Mouse (Mus musculus) hindlimb bud, embryonic 11.5 days (tissue): ENCODE measurements around the gene Gm49380.
"Not testable (repeated sequence)": the region's sequence is repeated elsewhere in the genome, so short reads cannot be mapped to it uniquely, and the experiment has no call there.

Experiments
- DNase-seq: peaks from one replicate; pipeline ENCODE4 v3.0.0-alpha.2; 2012; ENCODE audit warnings: low read depth, low spot score; ENCODE audit errors: extremely low spot score

Gene Gm49380

DNA sequence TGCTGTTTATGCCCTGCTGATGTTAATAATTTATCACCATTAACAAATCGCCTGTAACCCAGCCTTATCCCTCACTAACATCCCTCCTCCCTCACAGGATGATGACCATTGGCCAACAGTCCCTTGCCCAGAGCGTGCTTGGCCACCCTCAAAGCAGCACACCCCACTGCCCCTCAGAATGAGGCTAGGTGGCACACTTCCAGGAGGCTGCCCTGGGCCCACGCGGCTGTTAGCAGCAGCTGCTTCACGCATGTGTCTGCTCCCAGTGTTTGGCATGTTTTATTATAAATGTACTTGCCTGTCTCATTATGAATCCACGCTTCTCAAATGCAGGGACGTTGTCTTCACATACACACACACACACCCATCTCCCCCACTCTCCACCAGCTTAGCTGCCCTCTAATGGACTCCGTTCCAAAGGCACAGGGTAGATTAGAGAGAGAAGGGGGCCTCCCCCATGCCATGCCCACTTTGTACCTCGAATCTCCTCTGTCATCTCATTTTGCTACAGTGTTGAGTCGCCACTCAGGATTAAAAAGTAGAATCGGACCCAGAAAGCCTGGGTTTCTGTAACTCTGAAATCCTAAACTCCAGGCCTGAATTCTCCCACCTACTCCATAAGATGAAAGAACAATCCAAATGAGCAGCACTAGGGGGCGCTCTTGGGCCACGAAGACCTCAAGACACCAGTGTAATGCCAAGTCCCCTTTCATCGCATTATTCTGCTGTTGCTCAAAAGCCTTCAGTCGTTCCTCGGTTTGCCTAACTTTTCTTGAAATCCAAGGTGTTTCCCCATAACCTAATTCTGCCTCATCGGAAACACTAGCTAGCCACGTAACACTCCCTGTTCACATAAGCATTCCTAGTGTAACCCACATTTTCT is 12.5 kb upstream of the Gm49380 start:
- DNase-seq: peak; percentile 85

DNA sequence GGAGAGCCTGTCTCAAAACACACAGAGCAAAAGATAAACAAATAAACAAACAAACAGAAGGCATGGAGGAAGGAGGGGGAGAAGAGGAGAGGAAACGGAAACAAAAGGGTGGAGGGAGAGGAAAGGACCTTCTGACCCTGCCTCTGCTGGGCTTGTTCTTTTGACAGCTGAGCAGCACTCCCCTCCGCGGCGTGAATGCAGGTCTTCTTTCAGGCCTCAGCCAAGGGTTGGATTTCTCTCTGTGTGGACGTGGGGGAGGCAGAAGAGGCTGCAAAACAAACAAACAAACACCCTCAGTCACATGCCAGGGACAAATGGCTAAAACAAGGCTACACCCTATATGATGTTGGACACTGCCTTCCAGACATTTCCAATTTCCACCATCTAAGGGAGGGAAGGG is 11.7 kb upstream of the Gm49380 start:
- DNase-seq: no peak

DNA sequence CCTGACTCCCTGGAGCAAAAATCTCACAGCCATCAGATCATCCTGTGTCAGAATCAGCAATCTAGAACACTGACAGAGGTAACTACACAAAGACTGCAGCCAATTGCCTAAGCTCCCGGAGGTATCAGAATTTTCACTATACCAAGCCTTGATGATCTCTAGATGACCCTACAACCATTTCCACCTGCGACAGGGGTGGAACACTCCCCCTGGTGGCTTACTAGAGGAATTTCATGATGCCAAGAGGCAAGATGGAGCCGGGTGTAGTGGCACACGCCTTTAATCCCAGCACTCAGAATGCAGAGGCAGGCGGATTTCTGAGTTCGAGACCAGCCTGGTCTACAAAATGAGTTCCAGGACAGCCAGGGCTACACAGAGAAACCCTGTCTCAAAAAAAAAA is 11.0 kb upstream of the Gm49380 start:
- DNase-seq: no peak

DNA sequence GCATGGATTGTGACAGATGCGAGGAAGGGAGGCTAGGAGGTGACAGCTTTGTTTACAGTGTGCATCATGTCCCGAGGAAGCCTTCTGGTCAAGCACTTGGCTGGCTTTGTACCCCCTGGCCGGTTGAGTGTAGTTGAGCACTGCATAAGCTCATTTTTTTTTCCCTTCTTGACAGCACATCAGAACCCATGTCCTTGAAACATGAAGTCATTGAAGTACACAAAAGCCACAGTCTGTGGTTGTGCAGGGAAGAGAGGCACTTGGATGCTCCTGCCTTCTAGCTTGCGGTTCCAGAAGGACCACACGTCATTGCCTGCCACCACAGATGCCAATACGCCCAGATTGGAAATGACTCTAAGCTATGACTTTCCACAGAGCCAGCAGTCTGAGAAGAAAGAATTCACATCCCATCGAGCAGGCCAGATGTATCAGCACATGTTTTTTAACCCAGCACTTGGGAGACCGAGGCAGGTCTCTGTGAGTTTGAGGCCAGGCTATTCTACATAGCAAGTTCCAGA is 6.7 kb upstream of the Gm49380 start:
- DNase-seq: no peak

- DNase-seq: no peak
Measured at GRCm38 (mm10) chr9:44119011-44119410, 5.7 kb upstream of the Gm49380 start.

GRCm38 (mm10) chr9:44116182-44116581 is 2.9 kb upstream of the Gm49380 start:
- no peak for DNase-seq

DNA sequence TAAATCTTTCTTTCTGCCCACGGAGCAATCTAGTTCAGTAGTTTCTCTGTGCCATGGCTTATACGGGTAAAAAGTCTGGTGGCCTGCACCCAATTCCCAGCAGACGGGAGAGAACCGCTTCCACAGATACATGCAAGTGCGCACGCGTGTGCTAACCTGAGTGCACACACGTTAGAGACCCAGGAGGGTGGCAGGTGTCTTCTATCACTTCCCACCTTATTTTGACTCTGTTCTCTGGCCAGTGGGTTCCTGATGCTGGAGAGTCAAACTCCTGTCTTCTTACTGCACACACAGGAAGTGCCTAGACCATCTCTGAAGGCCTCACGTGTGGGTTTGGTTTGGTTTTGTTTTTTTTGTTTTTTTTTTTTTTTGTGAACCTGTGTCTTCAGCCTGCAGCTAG is 2.3 kb upstream of the Gm49380 start:
- DNase-seq: no peak

DNA sequence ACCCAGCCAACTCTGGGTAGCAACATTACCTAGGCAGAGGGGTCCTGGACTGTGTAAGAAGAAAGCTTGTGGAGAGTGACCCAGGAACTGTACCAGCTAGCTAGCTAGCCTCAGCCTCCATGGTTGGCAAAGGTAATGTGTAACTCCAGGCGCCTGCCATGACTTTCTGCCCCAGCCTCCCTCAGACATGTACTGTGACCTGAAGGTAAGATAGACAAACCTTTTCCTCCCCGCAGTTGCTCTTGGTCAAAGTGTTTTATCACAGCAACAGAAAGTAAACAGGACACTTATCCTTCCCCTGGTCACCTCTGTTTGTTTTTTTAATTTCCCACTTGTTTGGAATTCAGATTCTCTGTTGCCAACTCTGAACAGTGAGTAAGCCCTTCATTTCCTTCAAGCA is 1.2 kb upstream of the Gm49380 start:
- no peak for DNase-seq

DNA sequence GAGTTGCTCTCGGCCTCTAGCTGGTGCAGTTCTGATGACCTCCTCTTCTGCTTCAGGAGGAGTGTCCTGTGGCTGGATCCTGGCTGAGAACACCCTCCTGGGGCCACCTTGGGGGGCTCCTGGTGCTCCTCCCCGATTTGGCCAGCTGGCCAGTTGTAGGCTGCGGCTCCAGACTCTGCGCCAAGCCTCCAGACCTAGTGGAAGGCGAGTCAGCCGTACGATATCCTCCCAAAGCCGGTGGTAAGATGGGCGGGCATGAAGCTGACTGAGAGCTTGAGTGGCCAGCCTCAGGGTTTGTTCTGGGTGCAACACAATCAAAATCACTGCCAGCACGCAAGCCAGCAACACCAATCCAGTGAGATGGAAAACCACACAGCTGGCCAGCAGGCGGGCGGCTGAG is 1.4 kb downstream of the Gm49380 start:
- DNase-seq: not testable (repeated sequence)

GRCm38 (mm10) chr9:44109360-44110095 is 3.8 kb downstream of the Gm49380 start:
- DNase-seq: no peak

DNA sequence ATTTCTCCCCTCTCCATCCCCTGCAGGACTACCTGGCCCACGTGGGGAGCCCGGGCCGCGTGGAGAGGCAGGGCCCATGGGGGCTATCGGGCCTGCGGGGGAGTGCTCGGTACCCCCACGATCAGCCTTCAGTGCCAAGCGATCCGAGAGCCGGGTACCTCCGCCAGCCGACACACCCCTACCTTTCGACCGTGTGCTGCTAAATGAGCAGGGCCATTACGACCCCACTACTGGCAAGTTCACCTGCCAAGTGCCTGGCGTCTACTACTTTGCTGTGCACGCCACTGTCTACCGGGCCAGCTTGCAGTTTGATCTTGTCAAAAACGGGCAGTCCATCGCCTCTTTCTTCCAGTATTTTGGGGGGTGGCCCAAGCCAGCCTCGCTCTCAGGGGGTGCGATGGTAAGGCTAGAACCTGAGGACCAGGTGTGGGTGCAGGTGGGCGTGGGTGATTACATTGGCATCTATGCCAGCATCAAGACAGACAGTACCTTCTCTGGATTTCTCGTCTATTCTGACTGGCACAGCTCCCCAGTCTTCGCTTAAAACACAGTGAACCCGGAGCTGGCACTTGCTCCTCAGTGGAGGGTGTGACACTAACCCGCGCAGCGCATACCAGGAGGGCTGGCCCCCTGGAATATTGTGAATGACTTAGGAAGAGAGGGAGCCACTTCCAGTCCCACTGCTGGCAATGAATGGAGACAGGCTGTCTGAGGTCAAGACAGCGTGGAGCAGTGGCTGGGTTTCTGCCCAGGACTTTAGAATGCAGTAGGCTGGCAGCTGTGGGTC is 4.8 kb downstream of the Gm49380 start:
- no peak for DNase-seq

DNA sequence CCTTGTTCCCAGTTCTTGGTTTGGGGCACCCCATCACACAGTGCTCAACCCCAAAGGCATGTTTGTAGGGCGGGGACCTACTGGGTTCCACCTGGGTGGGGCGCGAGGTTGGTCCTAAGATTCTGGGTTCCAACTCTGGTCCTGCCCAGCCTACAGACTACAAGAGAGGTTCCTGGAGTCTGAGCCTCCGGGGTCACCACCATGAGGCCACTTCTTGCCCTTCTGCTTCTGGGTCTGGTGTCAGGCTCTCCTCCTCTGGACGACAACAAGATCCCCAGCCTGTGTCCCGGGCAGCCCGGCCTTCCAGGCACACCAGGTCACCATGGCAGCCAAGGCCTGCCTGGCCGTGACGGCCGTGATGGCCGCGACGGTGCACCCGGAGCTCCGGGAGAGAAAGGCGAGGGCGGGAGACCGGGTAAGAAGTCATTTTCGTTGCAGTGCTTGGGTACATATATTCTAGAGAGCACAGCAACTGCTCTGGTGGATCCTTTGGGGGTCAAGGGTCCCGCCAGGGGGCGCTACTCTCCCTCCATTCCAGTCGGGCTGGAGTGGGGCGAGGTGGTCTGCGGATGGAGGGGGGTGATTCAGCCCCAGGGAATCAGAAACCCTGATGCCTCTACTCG is 5.6 kb downstream of the Gm49380 start:
- no peak for DNase-seq

- DNase-seq: no peak
Measured at GRCm38 (mm10) chr9:44107110-44107509, 6.2 kb downstream of the Gm49380 start, which contains the start of gene C1qtnf5. TSS of gene C1qtnf5 (plus strand) at chr9:44107245.

- DNase-seq: no peak
Measured at GRCm38 (mm10) chr9:44106596-44106995, 6.7 kb downstream of the Gm49380 start.

- DNase-seq: no peak
Measured at GRCm38 (mm10) chr9:44106182-44106581, 7.1 kb downstream of the Gm49380 start.

DNA sequence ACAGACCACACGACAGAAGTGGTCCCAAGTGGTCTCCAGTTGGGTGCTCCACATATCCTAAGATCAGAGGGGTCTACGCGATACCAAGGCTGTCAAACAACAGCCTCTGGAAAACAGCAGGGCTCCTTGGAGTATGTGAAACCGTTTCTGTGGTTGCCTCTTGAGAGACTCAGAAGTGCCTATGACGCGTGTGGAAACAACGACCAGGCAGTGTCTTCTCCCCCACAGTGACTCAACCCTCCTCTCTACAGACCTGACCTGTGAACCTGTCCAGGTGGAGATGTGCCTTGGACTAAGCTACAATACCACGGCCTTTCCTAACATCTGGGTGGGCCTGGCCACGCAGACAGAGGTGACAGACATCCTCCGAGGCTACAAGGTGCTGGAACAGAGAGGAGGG is 7.5 kb downstream of the Gm49380 start:
- no peak for DNase-seq

DNA sequence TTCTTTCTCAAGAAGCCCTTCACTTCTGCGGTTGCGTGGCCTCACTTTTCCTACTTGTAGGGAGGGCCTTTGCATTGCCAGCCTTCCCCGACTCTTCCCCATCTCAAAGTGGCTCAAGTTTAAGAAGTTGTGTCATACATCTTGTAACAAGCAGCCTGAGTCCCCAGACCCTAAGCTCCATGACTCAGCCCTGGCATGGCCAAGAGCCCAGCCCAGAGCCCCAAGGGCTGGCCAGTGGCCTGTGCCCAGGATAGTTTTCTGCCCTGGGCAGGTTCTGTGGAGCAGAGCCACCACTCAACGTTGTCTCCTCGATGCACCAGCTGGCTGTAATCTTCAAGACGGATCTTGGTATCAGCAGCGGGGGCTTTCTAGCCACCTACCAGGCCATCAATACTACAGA is 8.4 kb downstream of the Gm49380 start:
- no peak for DNase-seq

DNA sequence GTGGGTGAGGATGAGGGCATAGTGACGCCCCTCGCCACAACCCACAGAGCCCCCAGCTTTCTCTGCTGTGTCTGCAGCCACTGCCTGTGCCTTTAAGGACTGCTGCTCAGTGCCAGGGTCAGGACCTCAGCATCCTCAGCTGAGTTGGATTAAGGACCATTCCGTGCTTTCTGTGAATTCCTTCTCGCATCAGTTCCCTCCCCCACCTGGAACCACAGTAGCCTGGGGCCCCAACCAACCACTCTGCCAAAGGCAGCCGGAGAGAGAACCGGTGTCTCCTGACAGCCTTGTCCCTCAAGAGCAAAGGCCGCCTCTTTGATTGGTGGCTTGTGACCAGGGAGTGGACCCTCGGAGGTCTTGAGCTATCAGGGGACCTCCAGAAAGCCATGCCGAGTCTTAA is 11.8 kb downstream of the Gm49380 start, which contains the start of gene Mfrp:
Gene Mfrp, plus strand, starts transcription at position 240 of the 400 bp plus-strand sequence.
- no peak for DNase-seq

GRCm38 (mm10) chr9:44096536-44096935 is 16.8 kb downstream of the Gm49380 start:
- no peak for DNase-seq

DNA sequence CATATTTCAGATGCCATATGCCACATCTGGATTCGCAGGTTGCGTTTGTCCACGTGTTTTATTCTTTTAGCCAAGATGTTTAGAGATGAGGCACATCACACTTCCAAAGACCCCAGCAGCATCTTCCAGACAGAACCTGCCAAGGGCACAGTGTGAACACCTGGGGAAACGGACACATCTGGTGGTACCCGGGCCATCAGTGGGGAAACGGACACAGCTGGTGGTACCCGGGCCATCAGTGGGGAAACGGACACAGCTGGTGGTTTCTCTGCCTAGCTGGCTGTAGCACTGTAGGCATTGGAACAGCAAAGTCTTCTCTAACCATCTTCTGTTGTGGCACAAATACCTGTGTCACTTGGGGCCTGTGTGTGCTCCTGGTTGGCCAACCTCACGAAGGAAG is 17.5 kb downstream of the Gm49380 start:
- DNase-seq: no peak

DNA sequence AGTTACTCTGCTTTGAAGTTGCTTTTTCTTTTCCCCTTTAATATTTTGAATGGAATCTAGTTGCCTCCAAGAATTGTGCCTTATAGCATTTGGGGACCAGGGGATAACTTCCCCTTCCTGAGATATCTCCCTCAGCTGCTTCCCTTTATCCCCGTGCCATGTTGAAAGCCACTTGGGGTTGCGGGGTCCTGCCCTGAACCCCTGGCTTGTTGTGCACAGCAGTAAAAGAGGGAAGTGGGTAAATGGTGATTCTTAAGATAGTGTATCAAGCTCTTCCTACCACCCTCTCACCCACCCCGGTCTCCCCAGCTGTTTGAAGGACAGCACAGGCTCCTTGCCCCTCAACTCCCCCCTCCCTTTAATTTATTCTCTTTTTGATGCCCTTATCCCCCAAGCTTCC is 18.6 kb downstream of the Gm49380 start:
- no peak for DNase-seq
